Mouse (Mus musculus) hindlimb bud, embryonic 11.5 days (tissue): ENCODE results near the gene Stk10.

Experiments
- DNase-seq: peaks from one replicate; pipeline ENCODE4 v3.0.0-alpha.2; 2012; ENCODE audit warnings: low read depth, low spot score; ENCODE audit errors: extremely low spot score

Gene Stk10

DNA sequence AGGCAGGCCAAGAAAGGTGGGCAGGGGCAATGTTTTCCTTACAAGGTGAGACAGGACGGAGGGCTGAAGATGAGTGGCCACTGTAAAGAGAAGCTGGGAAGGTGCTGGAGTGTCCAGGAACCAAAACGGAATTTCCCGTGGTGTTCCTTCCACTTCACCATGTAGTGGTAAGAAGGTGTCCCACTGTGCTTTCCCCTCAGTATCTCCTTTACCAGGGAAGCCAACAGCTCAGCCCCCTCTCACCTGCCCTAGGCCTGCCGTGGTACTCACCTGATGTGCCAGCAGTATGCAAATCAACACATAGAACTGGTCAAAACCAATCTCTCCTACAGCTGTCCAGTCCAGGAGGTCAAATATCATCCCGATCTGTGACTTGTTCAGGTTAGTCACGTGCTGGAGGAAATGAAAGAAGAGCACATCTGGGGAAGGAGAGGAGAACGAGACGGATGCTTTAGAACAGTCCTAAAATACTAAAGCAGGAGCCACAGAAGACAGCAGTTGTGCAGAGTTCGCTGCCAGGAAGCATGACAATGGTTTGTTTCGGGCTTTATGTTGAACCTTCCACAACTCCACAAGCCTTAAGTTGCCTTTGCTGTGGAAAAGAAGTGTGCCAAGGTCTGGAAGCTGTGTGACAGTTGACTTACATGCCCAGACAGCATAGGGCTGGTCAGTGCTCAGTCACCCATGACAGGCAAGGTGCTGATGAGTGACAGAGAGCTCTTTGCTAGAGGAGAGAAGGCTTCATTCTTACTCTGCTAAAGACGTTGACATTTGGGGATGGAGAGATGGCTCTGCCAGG, 8.8 kb upstream of the Stk10 start:
- DNase-seq: no peak

DNA sequence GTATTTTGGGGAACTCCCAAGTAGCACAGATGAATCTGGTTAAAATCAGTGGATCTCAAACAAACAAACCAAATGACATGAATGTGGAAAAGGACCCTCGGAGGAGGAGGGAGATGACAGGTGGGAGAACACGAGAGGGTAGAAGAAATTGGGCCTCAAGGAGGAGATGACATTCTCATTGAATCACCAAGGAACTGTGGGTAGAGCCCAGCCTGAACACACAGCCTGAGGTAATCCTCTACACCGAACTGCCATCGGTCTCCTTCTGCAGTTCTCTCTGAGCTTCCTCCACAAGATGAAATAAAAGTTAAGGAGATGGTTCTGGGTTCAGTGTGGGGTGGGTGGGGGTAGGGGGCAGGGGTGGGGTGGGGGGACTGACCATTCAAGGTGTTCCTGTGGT, 6.1 kb upstream of the Stk10 start:
- DNase-seq: no peak

DNA sequence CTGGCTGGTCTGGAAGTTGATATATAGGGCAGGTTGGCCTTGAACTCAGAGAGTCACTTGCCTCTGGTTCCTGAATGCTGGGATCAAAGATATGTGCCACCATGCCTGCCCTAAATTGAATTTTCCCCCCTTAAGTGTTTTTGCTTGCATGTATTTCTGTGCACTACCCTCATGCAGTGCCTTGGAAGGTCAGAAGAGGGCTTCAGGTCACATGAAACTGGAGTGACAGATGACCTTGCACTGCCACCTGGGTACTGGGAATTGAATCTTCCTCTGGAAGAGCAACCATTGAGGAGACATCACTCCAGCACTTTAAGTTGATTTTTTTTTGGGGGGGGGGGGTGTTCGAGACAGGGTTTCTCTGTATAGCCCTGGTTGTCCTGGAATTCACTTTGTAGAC, 3.0 kb upstream of the Stk10 start:
- no peak for DNase-seq

DNA sequence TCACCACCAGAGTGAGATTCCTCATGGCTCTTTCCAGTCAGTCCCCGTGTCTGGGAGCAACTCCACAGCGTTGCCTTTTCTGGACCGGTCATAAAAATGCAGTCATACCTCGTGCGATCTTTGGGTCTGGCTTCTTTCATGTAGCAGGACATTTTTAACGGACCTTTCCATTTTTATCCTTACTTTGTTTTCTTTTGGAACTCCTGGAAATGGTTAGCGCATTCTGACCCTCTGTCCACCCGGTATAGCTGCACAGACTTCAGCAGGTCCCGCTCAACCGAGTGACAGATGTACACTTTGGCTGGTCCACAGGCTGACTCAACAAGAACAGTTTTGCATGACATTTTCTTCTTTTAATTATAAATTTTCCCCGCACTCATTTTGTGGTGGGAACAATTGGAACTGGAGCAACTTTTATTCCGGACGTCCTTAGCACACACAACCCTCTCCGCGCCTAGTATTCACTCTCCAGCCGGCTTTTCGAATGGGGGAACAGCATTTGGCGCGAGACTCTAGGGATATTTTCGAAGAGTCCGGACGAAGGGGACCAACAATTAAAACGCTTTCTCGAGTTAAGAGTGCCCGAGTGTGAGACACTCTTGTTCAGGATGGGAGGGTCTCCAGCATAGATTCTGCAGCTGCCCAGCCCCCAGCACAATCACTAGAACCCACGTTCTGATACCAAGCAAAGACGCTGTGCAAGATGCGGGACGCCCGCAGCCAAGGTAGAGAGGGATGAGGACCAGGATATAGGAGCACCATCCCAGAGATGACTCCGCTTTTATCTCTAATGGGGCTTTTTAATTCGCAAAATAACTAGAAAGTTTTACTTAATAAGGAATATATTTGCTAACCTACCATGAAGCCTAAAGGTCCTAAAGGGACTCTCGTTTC, 987 bp upstream of the Stk10 start, which contains the start of gene Efcab9:
Gene Efcab9, minus strand, starts transcription at position 211 of the 894 bp plus-strand sequence.
- no peak for DNase-seq

DNA sequence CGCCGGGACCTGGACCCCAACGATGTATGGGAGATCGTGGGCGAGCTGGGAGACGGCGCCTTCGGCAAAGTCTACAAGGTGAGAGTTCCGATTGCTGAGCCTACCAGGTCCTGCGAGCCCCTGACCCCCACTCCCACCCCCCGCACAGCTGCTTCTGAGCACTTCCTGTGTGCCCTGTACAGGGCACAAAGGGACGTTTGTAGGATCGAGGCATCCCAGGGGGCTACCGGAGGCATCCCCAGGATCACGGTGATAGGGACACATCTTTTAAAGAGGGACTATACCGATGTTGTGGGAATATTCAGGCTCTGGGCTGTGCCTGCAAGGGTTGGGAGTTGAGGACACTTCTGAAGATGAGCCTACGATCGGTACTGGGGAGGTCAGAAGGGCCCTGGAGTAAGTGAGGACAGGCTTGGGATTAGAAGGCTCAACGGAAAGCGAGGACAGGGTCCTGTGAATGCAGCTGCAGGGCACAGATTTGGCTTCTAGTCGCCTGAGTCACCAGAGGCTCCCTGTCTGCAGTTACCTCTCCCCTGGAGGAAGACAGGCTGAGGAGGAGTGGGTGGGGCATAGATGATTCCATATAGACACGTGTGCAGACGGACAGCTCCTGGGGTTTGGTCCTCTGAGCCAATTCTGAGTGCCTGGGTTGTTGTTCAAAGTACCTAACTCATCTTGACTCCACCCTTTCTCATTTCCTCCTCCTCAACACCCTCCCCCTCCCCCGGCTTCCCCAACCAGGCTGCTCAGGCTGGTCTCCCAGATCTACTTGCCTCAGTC, 567 bp downstream of the Stk10 start:
- no peak for DNase-seq

DNA sequence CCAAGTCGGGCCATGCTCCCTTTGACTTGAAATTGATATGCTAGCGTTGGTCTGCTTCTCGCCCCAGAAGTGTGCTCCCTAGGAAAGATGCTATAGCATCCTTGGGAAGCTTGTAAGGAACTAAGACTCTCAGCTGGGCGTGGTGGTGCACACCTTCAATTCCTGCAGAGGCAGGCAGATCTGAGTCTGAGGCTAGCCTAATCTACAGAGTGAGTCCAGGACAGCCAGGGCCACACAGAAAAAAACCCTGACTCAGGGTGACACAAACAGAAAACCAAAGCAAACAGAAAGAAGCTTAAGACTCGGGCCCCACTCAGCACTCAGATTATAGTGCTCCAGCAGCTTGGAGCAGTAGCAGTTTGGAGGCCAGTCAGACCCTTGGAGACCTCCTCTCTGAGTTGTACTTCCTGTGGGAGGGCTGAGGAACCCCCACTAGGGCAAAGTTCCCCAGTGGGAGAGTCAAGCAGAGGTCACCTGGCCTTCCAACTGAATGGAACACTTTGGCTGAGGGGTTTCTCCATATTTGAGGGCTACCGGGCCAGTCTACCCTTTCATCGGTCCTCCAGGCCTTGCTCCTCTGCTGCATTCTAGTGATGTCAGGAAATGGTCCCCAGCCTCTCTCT, 1.5 kb downstream of the Stk10 start:
- DNase-seq: no peak

DNA sequence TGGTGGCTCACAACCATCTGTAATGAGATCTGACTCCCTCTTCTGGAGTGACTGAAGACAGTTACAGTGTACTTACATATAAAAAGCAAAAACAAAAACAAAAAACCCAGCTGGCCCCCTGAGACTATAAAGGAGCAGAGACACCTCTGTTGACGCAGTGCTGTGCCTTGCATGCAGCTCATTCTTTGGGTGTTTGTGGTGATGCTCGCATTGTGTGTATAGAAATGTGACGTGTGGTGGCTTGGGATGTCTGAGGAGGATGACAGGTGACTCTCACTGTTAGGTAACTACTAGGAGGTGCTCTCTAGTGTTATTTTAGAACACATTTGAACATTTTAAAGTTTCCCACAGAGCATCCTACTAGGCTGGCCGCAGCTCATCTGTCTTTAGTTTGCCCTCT, 2.5 kb downstream of the Stk10 start:
- no peak for DNase-seq

DNA sequence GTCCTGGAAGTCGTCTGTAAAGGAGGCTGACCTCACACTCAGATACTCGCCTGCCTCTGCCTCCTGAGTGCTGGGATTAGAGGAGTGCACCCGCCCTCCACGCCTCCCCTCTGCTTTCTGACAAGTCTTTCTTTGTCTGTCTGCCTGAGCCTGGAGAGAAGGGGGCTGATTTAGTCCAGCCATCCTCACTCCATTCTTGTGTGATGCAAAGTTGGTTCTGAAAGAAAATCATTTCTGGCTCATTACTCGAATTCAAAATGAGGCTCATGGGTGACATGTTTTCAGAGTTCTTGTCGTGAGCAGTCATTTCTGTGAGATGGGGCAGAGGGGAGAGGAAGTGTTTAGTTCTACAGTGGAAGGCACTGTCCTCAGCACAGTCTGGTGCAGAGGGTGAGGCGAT, 3.8 kb downstream of the Stk10 start:
- no peak for DNase-seq

DNA sequence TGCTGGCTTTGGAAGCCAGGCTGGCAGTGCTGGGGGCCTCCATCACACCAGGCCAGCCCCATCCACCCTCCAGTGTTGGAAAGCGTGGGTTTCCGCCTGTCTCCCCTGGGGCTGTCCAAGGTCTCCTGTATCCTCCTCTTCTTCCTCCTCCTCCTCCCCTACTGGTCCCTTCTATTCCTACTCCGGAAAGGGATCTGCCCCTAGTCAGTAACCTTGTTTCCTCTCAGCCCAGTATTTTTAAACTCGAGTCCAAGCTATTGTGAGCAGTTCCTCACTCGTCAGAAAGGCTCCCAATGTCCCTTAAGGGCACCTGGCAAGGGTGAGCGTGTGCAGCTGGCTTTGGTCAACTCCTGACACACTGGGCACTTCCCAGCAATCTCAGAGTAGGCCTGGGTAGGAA, 5.3 kb downstream of the Stk10 start:
- DNase-seq: no peak

DNA sequence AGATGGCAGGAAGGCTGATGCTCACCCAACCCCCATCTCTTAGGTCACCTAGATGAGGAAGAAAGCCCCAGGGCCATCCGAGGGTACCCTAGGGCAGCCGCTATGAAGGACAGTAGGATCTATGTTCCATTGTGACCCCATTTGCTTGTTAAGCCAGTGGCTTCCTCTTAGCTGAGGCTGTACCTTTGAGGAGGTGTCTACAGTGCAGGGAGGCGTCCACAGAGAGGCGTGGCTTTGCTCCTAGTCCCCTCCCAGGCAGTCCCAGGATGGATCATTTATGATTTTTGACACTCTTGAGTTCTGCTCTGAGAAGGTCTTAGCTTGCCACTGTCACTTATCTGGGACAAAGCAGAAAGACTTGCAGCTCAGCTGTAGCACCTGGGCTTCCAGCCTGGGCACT, 5.7 kb downstream of the Stk10 start:
- no peak for DNase-seq

DNA sequence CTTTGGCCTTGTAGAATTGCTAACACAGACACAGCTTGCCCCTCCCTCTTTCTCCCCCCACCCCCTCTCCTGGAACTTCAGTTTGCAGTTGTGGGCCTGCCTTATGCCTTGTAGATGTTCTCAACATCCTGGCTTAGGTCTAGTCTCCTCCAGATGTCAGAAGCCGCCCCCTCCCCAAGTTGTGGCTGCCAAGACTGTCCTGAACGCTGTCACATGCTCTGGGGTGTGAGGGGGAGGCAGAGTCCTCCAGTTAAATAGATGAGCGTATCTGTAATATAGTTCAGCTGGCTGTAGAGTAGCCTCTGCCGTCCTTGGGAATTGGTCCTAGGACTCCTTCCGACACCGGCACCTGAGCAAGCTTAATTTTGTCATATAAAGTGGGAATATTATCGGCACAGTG, 6.6 kb downstream of the Stk10 start:
- DNase-seq: no peak

DNA sequence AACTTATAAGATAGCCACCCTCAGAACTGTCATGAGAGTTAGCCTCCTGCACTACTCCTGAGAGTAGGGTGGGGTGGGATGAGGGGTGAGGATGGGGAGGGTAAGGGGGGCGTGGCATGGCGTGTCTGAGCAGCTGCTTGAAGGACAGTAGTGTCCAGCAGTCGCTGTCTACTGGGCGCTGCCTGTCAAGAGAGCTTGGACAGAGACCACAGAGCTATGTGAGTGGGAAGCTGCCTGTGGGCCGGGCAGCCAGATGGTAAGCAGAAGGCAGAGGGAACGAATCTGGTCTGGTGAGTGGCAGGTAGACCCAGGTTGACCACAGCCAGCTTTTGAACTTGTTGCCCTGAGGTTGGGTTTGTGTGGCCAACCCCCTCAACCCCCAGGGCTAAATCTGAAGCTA, 7.4 kb downstream of the Stk10 start:
- DNase-seq: no peak

DNA sequence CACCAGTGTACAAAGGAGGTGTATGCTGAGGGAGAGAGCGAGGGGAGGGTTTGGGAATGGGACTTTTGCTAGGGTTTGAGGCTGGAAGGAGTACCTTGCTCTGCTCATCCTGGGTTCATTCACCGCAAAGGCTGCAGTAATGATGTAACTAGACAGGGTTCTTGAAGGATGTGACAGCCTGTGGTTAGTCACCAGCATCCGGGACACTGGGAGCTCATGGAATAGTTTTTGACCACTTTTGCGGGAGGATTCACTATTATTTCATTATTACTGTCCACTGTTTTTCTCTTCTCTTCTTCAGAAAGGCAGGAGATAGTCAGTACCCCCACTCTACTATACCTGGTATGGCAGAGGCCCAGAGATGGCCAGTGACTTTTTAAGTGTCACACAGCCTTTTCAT, 9.1 kb downstream of the Stk10 start:
- no peak for DNase-seq

DNA sequence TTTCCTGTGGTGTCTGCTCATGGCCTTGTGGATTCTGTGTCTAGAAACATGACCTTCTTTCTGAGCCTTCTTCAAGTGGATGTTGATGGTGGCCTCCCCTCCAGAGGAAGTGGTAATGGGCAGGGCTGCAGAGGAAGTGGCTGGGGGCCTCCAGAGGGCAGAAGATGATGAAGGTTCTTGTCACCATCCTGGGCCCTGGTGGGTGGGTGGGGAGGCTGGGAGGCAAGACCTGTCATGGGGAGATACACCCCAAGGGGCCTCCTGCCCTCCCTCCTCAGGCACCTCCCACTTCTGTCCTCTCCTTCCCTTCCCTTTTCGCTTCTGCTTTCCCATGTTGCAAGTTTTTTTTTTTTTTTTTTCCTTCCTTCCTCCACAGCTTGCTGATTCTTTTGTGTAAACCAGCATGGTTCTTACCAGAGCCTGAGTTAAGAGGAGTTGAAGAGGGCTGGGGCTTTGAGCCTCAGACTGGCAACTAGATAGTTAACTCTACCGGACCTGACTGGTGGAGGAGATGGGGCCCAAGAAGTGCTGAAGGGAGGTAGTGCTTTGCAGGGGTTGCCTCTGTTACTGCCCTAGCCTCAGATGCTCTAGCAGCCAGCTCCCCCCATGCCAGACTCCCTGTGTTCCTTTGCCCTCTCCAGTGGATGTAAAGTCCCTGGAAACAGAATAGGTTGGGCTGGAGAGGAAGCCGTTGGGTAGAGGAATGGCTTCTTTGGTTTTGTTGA, 9.7 kb downstream of the Stk10 start:
- DNase-seq: no peak

DNA sequence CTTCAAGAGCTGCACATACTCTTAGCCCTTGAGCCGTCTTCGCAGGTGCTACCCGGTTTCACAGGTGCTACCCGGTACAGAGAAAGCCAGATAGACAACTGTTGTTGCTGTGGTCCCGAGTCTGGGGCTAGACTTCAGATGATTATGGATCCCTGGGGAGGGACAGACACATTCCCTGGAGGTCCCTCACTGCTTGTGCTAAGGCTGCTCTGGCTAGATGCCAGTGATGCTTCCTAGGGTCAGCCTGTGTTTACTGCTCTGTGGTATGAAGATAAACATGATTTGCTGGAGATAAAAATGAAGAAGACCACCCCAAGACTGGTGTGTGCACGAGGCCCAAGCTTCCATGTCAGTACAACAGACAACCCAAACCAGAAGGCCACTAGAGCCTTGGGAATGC, 10.9 kb downstream of the Stk10 start:
- DNase-seq: no peak

DNA sequence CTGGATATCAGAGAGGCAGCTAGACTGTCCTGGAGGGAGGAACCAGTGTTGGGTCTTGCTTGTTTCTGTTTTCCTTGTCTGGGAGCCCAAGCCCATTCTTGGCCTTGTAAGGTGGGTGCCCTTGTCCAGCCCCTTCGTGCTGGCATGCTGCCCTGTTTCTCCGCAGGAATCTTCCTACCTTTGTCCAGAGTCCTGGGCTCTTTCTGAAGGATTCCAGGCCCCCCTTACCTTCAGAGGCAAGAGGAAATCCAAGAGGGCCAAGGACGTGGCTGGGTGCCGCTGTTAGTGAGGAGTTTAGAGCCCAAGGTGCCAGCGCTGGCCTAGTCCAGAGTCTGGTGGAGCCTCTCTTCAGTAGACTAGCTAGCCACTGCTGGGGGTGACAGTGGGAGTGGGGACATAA, 11.4 kb downstream of the Stk10 start:
- DNase-seq: no peak

DNA sequence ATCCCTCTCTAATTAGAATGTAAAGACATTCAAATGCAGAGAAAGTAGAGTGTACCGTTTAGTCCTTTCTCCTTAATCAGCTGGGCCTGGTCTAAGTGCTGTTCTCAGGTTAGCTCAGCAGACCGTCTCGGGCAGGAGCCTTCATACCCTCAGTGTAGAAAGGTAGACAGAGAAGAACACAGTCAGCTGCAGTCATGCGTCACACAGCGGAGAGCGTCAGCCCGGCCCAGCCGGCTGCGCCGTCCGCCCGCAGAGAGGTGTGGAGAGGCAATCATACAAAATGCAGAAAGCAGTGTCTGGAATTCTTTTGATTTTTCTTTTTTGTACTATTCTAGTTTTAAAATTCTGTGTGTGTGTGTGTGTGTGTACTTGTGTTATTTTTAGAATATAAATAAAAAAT, 12.5 kb downstream of the Stk10 start:
- no peak for DNase-seq

DNA sequence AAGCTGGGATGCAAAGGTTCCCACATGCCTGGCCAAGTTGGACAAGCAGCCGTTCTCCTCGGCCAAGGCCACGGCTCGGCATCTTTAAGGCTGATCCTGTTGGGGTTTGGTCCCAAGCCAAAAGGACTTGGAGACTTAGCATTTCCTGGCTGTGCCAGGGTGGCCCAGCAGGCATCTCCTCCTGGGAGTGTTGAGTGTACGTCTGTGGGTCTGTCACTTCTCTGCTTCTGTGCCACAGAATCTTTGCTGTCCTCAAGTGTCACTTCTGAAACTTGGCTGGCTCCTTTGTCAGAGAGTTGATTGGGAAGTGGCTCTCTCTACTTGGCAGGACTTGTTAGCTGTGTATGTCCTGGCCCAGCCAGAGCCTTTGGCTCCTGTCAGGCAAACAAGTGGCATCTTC, 13.4 kb downstream of the Stk10 start:
- no peak for DNase-seq

DNA sequence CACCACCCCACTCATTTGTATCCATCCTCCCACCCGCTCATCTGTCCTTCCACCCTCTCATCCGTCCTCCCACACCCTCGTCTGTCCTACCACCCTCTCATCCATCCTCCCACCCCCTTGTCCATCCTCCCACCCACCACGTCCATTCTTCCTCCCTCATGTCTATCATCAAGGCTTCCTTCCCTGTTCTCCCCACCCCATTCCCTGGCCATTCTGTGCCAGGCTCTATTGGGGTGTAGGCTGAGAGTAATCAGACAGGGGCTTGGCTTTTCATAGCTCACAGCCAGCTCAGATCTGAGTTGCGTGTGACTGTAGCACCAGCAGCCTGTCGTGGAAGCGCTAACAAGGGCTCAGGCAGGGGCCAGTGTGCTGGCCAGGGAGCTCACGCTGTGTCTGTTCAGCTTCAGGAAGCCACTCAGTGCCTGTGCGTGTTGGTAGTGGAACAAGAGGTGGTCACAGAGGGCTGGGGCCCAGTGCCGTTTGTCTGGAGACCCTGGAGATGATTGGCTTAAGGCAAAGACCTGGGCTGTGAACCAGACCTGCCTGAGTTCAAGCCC, 14.4 kb downstream of the Stk10 start:
- no peak for DNase-seq

DNA sequence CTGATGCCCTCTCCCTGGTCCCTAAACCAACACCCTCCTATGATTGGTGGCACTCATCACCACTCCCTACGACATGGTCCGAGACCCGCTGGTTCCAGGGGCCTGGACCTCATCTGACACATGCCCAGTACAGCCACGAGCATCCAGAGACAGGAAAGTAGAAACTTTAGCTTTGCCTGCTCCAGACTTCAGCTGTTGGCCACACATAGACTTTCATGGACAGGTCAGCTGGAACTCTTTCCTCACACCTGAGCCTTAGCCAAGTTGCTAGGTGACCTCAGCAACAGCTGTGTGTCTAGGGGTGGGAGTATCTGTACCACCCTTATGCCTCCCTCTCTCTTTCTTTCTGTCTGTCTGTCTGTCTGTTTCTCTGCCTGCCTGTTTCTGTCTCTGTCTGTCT, 15.1 kb downstream of the Stk10 start:
- DNase-seq: no peak
